Mouse (Mus musculus): ENCODE measurements at regions not wholly inside any gene's neighbourhood (a gene's known extent, or its start where the extent isn't known, plus 50 kb on each side); places are given as distances from the start of the nearest gene placed in this dataset.
"Not testable (repeated sequence)": the region's sequence is repeated elsewhere in the genome, so short reads cannot be mapped to it uniquely, and the experiment has no call there.

DNA sequence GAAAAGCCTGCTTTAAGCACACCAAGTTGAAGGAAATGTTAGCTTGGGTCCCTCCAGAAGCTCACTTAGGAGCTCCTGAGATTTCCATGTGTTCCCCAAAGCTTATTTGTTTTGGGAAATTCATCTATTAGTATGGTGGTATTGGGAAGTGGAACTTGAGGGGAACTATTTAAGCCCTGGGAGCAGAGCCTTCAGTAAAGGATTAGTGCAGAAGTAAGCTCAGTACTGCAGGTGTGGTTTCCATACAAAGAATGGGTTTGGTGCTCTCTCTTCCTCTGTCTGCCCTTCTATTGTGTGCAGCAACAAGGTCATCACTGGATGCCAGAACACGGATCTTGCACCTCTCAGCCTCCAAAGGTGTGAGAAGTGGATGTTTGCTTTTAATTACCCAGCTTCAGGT, 57.2 kb downstream of the Foxa2 start:
- DNase-seq (ENCODE audit: low spot score), result no peak

GRCm38 (mm10) chr2:147988586-147988985, 58.2 kb downstream of the Foxa2 start:
- DNase-seq (ENCODE audit: low spot score), result no peak

GRCm38 (mm10) chr2:147985261-147985575, 61.6 kb downstream of the Foxa2 start:
- DNase-seq (ENCODE audit: low spot score), result no peak

GRCm38 (mm10) chr2:147984547-147985260, 62.1 kb downstream of the Foxa2 start:
- DNase-seq (ENCODE audit: low spot score), result no peak

DNA sequence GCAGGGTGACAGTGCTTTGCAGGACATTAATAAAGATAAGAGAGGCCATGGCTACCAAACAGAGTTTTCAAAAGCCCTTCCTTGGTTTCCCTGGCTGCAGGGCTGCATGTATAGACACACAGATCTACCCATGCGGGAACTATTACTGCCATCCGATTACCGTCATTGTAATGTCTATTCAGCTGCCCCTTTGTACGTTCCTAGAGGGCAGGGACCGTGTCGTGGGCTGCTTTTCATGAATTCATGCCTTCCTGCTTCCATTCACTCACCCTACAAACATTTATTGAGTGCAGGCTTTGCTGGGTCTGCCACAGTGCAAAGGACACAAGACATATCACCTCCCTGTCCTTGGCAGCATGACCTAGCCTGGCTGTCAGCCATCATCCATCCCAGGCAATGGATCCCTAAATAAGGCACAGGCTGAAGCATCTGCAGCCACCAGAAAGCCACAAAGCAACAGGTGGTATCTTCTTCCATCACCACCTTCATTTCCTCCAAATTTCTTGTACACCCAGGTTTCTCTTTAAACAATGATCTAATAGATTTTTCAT, 65.8 kb downstream of the Foxa2 start:
- no peak for DNase-seq (ENCODE audit: low spot score)

DNA sequence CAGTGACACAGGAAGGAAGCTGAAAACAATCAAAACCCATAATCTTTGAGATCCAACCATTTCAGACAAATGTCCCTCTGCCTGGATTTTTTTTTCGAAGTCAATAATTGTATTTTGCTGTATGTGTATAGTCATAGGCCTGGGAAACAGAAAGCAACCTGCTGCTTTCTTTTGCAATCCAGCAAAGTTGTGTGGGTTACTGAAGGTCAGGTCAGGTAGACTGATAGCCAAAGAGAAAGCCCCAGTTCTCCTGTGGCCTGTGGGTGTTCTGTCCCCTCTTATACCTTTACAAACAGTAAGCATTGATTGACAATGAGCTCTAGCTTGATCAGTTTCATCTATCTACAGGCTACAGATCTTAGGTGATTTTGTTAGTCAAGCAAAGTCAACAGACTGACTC, 66.4 kb downstream of the Foxa2 start:
- DNase-seq (ENCODE audit: low spot score), result no peak

DNA sequence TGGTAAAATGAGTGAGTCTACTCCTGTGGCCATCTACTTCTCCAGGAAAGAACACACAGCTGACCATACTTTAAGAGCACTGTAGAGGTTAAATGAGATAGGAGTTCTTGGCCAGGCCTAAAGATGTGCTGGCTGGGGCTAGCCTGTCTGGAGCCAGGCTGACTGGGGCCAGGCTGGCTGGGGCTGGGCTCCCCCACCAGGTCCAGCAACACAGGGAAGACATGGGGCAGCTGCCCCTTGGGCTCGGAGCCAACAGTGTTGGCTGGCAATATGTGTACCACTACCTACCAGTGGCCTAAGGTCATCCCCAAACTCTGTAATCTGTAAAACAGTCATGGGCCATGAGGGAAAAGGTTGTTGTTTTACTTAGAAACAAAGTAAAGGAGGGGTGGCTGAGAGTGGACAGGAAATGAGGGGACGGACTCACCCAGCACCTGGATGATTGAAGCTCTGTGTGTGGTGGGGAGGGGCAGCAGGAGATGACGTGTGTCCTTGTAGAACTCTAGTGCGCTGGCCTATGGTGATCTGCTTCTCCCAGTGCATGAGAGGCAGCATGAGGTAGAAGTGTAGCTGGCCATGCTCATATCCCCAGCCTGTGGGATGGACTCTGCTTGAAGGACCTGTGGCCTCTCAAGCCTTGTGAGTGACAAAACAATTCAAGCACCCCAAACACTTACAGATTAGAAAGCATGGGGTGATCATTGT, 67.0 kb downstream of the Foxa2 start:
- DNase-seq (ENCODE audit: low spot score), result no peak

DNA sequence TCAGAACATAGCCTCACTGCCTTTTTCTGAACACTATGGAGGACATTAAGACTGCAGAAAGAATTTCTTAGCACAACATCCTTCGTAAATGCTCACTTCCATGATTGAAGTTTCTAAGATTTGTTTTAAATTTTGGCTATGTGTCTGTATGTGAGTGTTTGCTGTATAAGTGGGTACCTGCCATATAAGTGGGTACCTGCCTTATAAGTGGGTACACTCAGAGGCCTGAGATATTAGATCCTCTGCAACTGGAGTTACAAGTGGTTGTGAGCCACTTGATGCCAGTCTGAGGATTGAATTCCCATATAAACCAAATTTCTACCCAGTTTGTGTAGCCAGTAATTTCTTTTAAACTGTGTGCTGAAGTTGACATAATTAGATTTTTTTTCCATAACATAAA, 67.8 kb downstream of the Foxa2 start:
- no peak for DNase-seq (ENCODE audit: low spot score)

DNA sequence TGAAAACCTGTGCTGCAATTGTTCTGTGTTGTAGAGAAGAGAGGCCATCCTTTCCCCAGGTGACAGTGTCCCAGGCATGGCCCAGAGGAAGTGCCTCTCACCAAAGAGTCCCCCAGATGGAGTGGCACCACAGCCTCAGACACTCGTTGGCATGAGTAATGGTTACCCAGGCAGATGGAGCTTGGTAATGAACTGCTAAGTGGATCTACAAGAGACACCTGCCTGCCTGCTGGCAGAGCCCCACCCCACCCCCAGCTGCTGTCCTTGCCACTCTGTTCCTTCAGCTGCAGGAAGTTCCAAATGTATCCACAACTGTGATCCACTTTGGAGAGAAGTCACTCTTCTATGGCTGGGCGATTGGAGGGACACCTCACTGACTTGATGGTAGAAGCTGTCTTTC, 72.0 kb downstream of the Foxa2 start:
- DNase-seq (ENCODE audit: low spot score), result peak; percentile 36

GRCm38 (mm10) chr2:147968671-147969070, 78.1 kb downstream of the Foxa2 start:
- DNase-seq (ENCODE audit: low spot score), result no peak

- no peak for DNase-seq (ENCODE audit: low spot score)
Observed at GRCm38 (mm10) chr2:147967829-147968529, 78.8 kb downstream of the Foxa2 start.

GRCm38 (mm10) chr2:147963284-147963683, 83.5 kb downstream of the Foxa2 start:
- DNase-seq (ENCODE audit: low spot score), result not testable (repeated sequence)

GRCm38 (mm10) chr2:147961633-147962032, 85.1 kb downstream of the Foxa2 start:
- DNase-seq (ENCODE audit: low spot score), result no peak

DNA sequence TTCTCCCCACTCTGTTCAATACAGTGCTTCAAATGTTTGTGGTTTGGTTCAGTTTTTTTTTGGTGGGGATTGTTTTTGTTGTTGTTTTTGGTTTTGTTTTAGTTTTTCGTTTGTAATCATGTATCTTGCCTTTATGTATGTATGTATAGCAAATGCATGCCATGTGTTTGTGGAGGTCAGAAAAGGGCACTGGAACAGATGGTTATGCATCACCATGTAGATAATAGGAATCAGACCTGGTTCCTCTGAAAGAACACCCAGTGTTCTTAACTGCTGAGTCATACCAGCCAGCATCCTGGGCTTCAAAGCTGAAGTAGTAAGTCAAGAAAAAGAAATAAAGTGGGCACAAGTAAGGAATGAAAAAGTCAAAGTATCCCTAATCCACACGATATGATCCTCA, 92.6 kb downstream of the Foxa2 start:
- DNase-seq (ENCODE audit: low spot score), result no peak

DNA sequence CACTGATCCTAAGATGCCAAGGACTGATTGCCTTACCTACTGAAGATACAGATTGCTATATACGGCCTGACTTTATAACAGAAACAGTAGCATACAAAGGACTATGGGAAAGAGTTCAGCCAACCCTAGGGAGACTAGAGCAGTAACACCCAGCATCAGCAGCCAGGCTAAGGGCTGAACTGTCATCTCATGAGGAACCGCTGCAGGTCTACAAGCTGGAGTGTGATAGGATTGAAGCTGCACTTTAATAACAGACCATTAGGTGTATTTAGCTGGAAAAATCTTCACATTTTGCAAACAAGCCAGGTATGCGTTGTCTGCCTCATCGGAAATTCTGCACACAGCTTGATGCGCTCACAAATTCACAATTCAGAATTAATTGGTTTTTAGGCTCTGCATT, 95.5 kb downstream of the Foxa2 start:
- DNase-seq (ENCODE audit: low spot score), result no peak

DNA sequence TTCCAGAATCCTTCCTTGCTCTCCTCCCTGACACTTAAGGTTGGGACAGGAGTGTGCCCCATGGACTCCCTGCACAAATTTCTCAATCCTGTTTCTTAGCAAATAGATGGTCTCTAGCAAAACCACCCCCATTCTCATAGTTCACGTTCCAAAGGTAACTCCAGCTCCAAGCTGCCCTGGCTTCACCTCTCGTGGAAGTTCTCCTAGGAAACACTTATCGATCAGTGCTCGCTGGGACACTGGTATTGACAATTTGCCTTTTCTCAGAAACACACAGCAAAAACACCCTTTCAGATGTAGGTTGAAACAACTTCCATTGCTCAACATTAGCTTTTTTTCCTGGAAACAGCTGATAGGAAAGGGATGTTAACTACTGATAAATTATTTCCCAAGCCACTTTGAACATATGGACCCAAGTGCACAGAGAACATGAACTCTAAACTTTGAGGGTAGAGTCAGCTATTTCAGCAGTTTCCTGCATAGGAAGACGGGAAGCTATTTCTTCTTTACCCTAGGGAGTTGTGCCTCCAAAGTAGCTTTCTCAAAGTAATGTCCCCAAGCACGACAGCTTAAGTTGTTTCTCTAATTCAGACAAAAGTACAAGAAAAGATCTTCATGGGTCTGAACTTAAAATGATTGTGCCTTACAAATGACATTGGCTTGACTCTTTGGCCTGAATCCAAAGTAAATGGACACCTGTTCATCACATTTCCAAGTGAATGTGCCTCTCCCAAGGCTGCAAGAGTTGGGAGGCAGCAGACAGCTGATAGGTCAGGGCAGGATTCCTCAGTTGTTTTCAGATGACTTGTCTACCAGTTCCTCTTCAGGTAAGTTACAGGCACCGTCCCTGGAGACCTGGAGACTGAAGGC, 102.4 kb downstream of the Foxa2 start:
- DNase-seq (ENCODE audit: low spot score), result no peak

- no peak for DNase-seq (ENCODE audit: low spot score)
Observed at GRCm38 (mm10) chr2:147942591-147942990, 104.2 kb downstream of the Foxa2 start.

- no peak for DNase-seq (ENCODE audit: low spot score)
Observed at GRCm38 (mm10) chr2:147941319-147941718, 105.5 kb downstream of the Foxa2 start.

GRCm38 (mm10) chr2:147932494-147932893, 114.3 kb downstream of the Foxa2 start:
- DNase-seq (ENCODE audit: low spot score), result no peak

GRCm38 (mm10) chr2:147929031-147929711, 117.6 kb downstream of the Foxa2 start:
- no peak for DNase-seq (ENCODE audit: low spot score)

Measured in thymus, postnatal 0 days (tissue).